In the genomic region with DNA sequence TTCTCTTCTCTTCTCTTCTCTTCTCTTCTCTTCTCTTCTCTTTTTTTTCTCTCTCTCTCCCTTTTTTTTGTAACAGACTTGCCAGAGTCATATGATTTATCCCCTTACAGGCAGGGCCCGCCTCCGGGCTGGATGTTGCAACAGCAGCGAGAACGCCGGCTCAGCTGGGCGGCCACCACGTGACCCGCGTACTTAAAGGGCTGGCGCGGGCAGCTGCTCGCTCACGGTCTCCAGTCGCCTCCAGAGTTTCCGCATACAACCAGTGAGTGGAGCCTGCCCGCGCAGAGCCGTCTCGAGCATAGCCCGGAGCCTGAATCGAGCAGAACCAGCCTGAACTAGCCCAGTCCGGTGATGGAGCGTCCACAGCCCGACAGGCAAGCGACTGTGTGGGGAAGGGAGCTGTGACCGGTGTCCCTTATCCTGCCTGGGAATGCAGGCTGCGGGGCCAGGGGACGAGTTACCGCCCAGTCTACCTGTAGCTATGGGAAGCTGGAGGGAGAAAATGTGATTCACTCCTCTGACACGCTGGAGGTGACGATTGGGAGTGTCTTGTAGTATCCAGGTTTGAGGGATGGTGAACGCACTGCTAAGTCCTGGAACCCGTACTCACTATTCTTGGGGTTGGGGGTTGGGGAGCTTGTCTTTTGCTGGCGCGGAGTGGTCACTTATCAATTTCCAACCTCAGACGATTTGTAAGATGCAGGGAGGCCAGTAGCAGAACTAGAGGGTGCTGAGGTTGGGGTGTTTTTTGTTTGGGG, we compare ENCODE assay signal across 8 mouse cellular contexts. TPM values are rescaled to one million over a fixed set of nuclear protein-coding genes. Genes with fewer than 3 reads are reported as not detected.
DNase-seq lines count a peak whose midpoint lies in the region; ATAC-seq lines count a peak whose summit lies in the region.

TSS of gene Hmox1 (plus strand) at position 223 of the 758 bp plus-strand sequence.

- peak within 1 kb of the TSS; percentile 48; the same call in 1 of the 2 replicates for H3K27ac ChIP-seq in hindbrain, embryonic 15.5 days (replicated peaks)

- ATAC-seq in common myeloid progenitor, adult 5-6 weeks (replicated peaks; ENCODE audit: low read depth, poor library complexity, severe bottlenecking) = peak; percentile 92
- peak; percentile 94 for ATAC-seq in hindbrain, embryonic 15.5 days (ENCODE audit: low FRiP score, low read depth)

- peak; percentile 84 for DNase-seq in WW6 (ENCODE audit: low read depth, low spot score)
- peak; percentile 94 for DNase-seq in gastrocnemius, adult 18-20 months (ENCODE audit: low spot score)
- peak; percentile 83 for DNase-seq in left cerebral cortex, adult 11 months (ENCODE audit: low spot score)
- peak; percentile 97 for DNase-seq in lung, postnatal 36 days
- DNase-seq in retina, embryonic 14.5 days (ENCODE audit: low spot score) = peak; percentile 87
- peak; percentile 76 to 80 for DNase-seq in thymus, postnatal 36 days

- no peaks in the 10 kb centered on the region for H3K27me3 ChIP-seq in hindbrain, embryonic 15.5 days

- peak within 1 kb of the TSS; percentile 54 for H3K9ac ChIP-seq in hindbrain, embryonic 15.5 days

- peak within 1 kb of the TSS; percentile 51 for H3K4me3 ChIP-seq in hindbrain, embryonic 15.5 days

- 1% methylated on average over 36 of the region's 36 CpGs for WGBS in hindbrain, embryonic 15.5 days

- no peaks in the 10 kb centered on the region for H3K9me3 ChIP-seq in hindbrain, embryonic 15.5 days

- peaks cover 16% of the 10 kb centered on the region for H3K4me1 ChIP-seq in hindbrain, embryonic 15.5 days (replicated peaks)

- peak within 1 kb of the TSS; percentile 95 for H3K4me2 ChIP-seq in hindbrain, embryonic 15.5 days

- H3K36me3 ChIP-seq in hindbrain, embryonic 15.5 days = no peaks in the 10 kb centered on the region

RNA-seq across cellular contexts. Expression of gene Hmox1, which starts in this region (rescaled TPM):
- 2.4 and 4.8 TPM in 2 replicates for total RNA-seq in common myeloid progenitor, adult 5-6 weeks (2017)
- total RNA-seq in gastrocnemius, adult 18-20 months (2021) = 1 to 10 TPM; 5.0 to 5.3 TPM
- polyA plus RNA-seq in hindbrain, embryonic 15.5 days (2015; fragmentation: Nextera tagmentation; extraction: Ambion mirVana) = 14.0 and 15.1 TPM in 2 replicates

Comparison
In these comparisons a context has a peak if more than half of its experiments do, and no peak if none do; other contexts are left out.
1. Peak in every context shown above with its lines: DNase-seq, ATAC-seq, H3K4me3 ChIP-seq and H3K27ac ChIP-seq.